In the genomic region with DNA sequence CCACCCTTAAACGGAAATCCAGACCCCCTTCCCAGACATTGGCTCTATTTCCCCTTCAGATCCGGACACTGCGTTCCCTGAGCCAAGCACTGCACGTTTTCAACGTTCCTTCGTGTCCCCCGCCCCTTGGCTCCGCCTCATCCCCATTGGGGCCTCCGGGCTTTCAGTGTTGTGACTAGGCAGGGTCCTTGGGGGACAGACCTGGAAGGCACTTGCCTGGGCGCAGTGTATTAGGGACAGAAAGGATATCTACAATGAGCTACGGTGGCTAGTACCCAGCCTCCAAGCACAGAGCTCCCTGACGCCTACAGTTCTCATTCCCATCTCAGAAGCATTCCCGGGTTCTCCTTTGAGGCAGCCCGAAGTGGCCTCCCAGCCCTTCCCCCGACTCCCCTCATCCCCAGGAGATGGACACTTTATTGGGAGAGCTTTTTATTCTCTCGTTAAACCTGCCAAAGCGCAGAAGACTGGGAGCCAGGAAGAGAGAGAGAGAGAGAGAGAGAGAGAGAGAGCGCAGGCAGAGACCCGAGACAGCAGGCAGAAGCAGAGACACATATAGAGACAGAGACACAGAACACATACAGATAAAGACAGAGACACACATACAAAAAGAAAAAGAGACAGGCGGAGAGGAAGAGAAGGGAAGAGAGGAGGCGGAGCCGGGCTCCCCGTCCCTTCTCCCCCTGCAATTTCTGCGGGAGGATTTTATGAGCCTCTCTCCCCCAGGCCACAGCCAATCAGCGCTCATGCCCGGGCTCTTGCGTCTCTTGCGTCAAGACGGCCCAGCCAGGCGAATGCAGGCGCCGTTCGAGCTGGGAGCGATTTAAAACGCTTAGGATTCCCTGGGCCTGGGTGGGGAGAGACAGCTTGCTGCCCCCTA, we compare ENCODE assay signal across 9 mouse cellular contexts. TPM values are rescaled to one million over a fixed set of nuclear protein-coding genes. Genes with fewer than 3 reads are reported as not detected.
DNase-seq lines count a peak whose midpoint lies in the region; ATAC-seq lines count a peak whose summit lies in the region.
"Had no signal": no experiment of that assay in that cellular context is flagged by ENCODE, and none has a peak within 500 bp of the region (broad histone marks: within the 10 kb centered on the region; RNA-seq: fewer than 3 reads in every experiment).

TSS of gene Hoxb13 (plus strand) at position 796 of the 880 bp plus-strand sequence.

- H3K27ac ChIP-seq in heart, embryonic 13.5 days (replicated peaks), result no peak within 1 kb of the TSS
- no peak within 1 kb of the TSS for H3K27ac ChIP-seq in limb, embryonic 11.5 days (replicated peaks; ENCODE audit: low read depth, low read length)

- H3K4me3 ChIP-seq in heart, embryonic 13.5 days, result peak within 1 kb of the TSS; percentile 29
- peak within 1 kb of the TSS; percentile 15; the same call in 1 of the 2 replicates for H3K4me3 ChIP-seq in limb, embryonic 11.5 days (ENCODE audit: low read depth, low read length)

- 1% methylated on average over 35 of the region's 35 CpGs for WGBS in heart, embryonic 13.5 days
- WGBS in limb, embryonic 11.5 days, result under 1% methylated on average over 34 of the region's 35 CpGs

- no peak within 1 kb of the TSS for H3K9ac ChIP-seq in heart, embryonic 13.5 days
- H3K9ac ChIP-seq in limb, embryonic 11.5 days (ENCODE audit: low read length), result no peak within 1 kb of the TSS

- peaks cover 100% of the 10 kb centered on the region for H3K27me3 ChIP-seq in heart, embryonic 13.5 days (replicated peaks)
- peaks cover 96% of the 10 kb centered on the region for H3K27me3 ChIP-seq in limb, embryonic 11.5 days (ENCODE audit: control insufficient read depth, insufficient read depth, low read length)

- H3K36me3 ChIP-seq in heart, embryonic 13.5 days, result no peaks in the 10 kb centered on the region
- H3K36me3 ChIP-seq in limb, embryonic 11.5 days (ENCODE audit: control insufficient read depth, insufficient read depth, low read length), result no peaks in the 10 kb centered on the region

- no peaks in the 10 kb centered on the region for H3K9me3 ChIP-seq in heart, embryonic 13.5 days
- H3K9me3 ChIP-seq in limb, embryonic 11.5 days (ENCODE audit: control insufficient read depth, low read length), result no peaks in the 10 kb centered on the region

- DNase-seq in heart, postnatal 10 days, result no peak
- DNase-seq in urinary bladder, postnatal 25 days (ENCODE audit: low spot score), result peak; percentile 33
- DNase-seq in urinary bladder, adult 18-20 months (ENCODE audit: low spot score in 2 of 2), result no peak
- DNase-seq in limb, embryonic 11.5 days (ENCODE audit: low spot score), result peak; percentile 78
- DNase-seq in left cerebral cortex, adult 8-10 months (ENCODE audit: low spot score in 2 of 2), result no peak
- no peak for DNase-seq in right cerebral cortex, postnatal 25 days
- DNase-seq in thymus, postnatal 0 days (ENCODE audit: low spot score), result no peak

- ATAC-seq in heart, embryonic 13.5 days (ENCODE audit: extremely low read depth, insufficient number of reproducible peaks, low FRiP score, low TSS enrichment), result no peak
- ATAC-seq in limb, embryonic 11.5 days (ENCODE audit: insufficient number of reproducible peaks, low FRiP score, low TSS enrichment, low read depth), result no peak

- H3K4me1 ChIP-seq in heart, embryonic 13.5 days, result peaks cover 10% of the 10 kb centered on the region; the same call in 1 of the 2 replicates
- peaks cover 9% of the 10 kb centered on the region for H3K4me1 ChIP-seq in limb, embryonic 11.5 days (ENCODE audit: control insufficient read depth, insufficient read depth, low read length)

- peak within 1 kb of the TSS; percentile 46 for H3K4me2 ChIP-seq in heart, embryonic 13.5 days
- H3K4me2 ChIP-seq in limb, embryonic 11.5 days (ENCODE audit: low read depth, severe bottlenecking), result peak within 1 kb of the TSS; percentile 20; the same call in 1 of the 2 replicates

- intact Hi-C loops in heart, postnatal 10 days (cut with DNase I), result no loop called here

RNA-seq across cellular contexts. Expression of gene Hoxb13, which starts in this region (rescaled TPM):
- not detected in 2 replicates for polyA plus RNA-seq in heart, embryonic 13.5 days (2015; fragmentation: Nextera tagmentation; extraction: Ambion mirVana)
- not detected for total RNA-seq in heart, postnatal 10 days (2021)
- polyA plus RNA-seq in limb, embryonic 11.5 days (2014; fragmentation: Nextera tagmentation; extraction: Ambion mirVana), result 0.09 TPM in 1 of 2 replicates, not detected in the other
- not detected for total RNA-seq in left cerebral cortex, adult 8-10 months (2022)
- polyA plus RNA-seq in thymus, postnatal 0 days (2015; fragmentation: Nextera tagmentation; extraction: Ambion mirVana), result 0.43 and 0.54 TPM in 2 replicates
- total RNA-seq: gastrocnemius, adult 8-10 months had no signal

Comparison
In these comparisons a context has a peak if more than half of its experiments do, and no peak if none do; other contexts are left out.
1. Peak in DNase-seq, H3K4me3 ChIP-seq and H3K4me2 ChIP-seq in limb, embryonic 11.5 days; RNA of the gene not detected or under 1 TPM.